Mouse (Mus musculus): Measurements from ENCODE around the gene Arf1. TPM values are rescaled to one million over a fixed set of nuclear protein-coding genes. Genes with fewer than 3 reads are reported as not detected.

The Arf1 gene
- total RNA-seq (2012; rRNA removed) (541 and 555 TPM in 2 replicates), polyA plus RNA-seq (2012; ENCODE audit: insufficient read depth in 1 of 2, insufficient read length in 2 of 2, low read depth in 1 of 2, low replicate concordance in 2 of 2, missing spikeins in 1 of 2) (100 to 1,000 TPM in 1 of 2 experiments, not detected in 1; 617 TPM)

DNA sequence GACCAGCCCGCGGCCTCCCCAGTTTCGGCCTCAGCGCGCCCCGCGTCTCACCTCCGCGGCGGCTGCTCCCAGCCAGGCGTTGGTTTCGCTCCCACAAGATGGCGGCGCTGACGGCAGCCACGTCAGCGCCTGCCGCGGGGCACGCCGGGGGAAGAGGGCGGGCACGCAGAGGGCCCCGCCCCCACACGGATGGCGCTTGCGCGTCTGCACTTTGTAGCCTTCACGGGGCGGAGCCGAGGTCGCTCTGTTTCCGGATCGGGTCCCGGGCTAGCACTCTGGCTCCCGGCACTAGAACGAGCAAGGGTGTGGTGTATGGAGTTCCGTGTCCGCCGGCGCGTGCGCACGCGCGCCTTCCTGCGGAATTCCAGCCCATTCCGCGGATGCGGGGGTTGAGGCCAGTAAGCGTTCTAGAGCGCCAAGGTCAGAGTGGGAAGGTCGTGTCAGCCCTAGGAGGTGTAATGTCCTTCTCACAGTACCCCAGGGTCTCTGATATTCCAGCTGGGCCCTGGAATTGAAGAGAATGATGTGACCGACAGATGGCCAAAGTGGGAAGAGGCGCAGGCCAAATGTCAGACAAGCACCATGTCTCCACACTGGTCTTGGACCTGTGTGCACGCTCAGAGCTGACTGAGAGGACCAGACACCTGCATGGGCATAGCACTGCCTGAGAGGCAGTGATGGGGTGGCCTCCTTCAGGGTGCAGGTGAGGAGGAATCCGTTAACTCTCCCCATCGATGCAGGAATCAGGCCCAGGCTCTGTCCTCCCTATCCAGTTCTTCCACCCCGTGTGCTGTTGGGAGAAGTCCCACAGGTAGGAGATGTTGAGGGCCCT, at the start of gene Arf1:
Gene Arf1 (minus strand): TSS at position 149 of the 832 bp plus-strand sequence.
- Histone ChIP-seq H3K4me1 (ENCODE audit: control insufficient read depth in 1 of 2, insufficient read depth in 2 of 2, low read length in 2 of 2) (peaks cover 24 to 38% of the 10 kb centered on the region in 2 experiments), H3K4me3 (ENCODE audit: control insufficient read depth in 1 of 2, insufficient read depth in 1 of 2, low read depth in 2 of 2, low read length in 2 of 2) (peak within 1 kb of the TSS; percentile 88 to 95), H3K36me3 (ENCODE audit: control insufficient read depth in 1 of 2, insufficient read depth in 2 of 2, low read length in 2 of 2) (peaks cover 7 to 49% of the 10 kb centered on the region in 2 experiments; a peak in 3 of 4 replicates), H3K9ac (ENCODE audit: control insufficient read depth, low read depth, low read length, poor library complexity, severe bottlenecking) (peak within 1 kb of the TSS; percentile 93), H3K79me2 (ENCODE audit: control insufficient read depth, insufficient read depth, low read length, poor library complexity) (peaks cover 50% of the 10 kb centered on the region), H3K9me3 (replicated peaks; ENCODE audit: insufficient read depth, low read length) (no peaks in the 10 kb centered on the region), H3K27me3 (ENCODE audit: control insufficient read depth in 1 of 2, insufficient read depth in 2 of 2, low read length in 2 of 2) (no peaks in the 10 kb centered on the region), H3K27ac (ENCODE audit: control insufficient read depth, low read depth, low read length) (peak within 1 kb of the TSS; percentile 70)
- peak; percentile 99 for DNase-seq (ENCODE audit: low read depth, low spot score)
- TF ChIP-seq NELFE (IDR thresholded peaks at IDR 0.05; ENCODE audit: low read depth, low read length): peak; percentile 97
- TF ChIP-seq RCOR1 (IDR thresholded peaks at IDR 0.05; ENCODE audit: low read depth, low read length): peak; percentile 40; the same call in 1 of the 2 replicates
- TF ChIP-seq POLR2A (IDR thresholded peaks at IDR 0.05; ENCODE audit: control insufficient read depth in 1 of 2, insufficient read depth in 1 of 2, low read depth in 1 of 2, low read length in 2 of 2, poor library complexity in 1 of 2): peak; percentile 94 to 97; a peak in 3 of 4 replicates
- TF ChIP-seq GATA1 (IDR thresholded peaks at IDR 0.05; ENCODE audit: low read depth, low read length): no peak
- peak; percentile 14; the same call in 1 of the 2 replicates for TF ChIP-seq MAZ (IDR thresholded peaks at IDR 0.05; ENCODE audit: low read depth, low read length)
- no peak for TF ChIP-seq UBTF (IDR thresholded peaks at IDR 0.05; ENCODE audit: borderline replicate concordance, insufficient read depth, low read depth, low read length)
- TF ChIP-seq TBP (IDR thresholded peaks at IDR 0.05; ENCODE audit: low read depth, low read length): peak; percentile 86
- TF ChIP-seq JUND (IDR thresholded peaks at IDR 0.05; ENCODE audit: low read depth, low read length): no peak
- peak; percentile 94 for TF ChIP-seq ZMIZ1 (IDR thresholded peaks at IDR 0.05; ENCODE audit: low read depth, low read length)
- TF ChIP-seq EP300 (IDR thresholded peaks at IDR 0.05; ENCODE audit: low read depth in 1 of 2, low read length in 2 of 2): peak in 1 of 2 experiments; percentile 51; a peak in 2 of 4 replicates
- TF ChIP-seq GABPA (IDR thresholded peaks at IDR 0.05; ENCODE audit: low read depth, low read length): no peak
- TF ChIP-seq ZC3H11A (IDR thresholded peaks at IDR 0.05; ENCODE audit: low read depth, low read length): peak; percentile 8; the same call in 1 of the 2 replicates
- TF ChIP-seq POLR2AphosphoS5 (IDR thresholded peaks at IDR 0.05; ENCODE audit: borderline replicate concordance, low read depth, low read length): no peak
- no peak for TF ChIP-seq USF2 (IDR thresholded peaks at IDR 0.05; ENCODE audit: borderline replicate concordance in 1 of 2, insufficient read depth in 1 of 2, low read depth in 1 of 2, low read length in 2 of 2)
- peak; percentile 67 for TF ChIP-seq ETS1 (IDR thresholded peaks at IDR 0.05; ENCODE audit: low read depth, low read length)
- TF ChIP-seq BHLHE40 (IDR thresholded peaks at IDR 0.05; ENCODE audit: borderline replicate concordance, low read depth, low read length): no peak; the same call in 1 of the 2 replicates
- peak; percentile 83 for TF ChIP-seq MAX (IDR thresholded peaks at IDR 0.05; ENCODE audit: low read length)
- TF ChIP-seq MEF2A (IDR thresholded peaks at IDR 0.05; ENCODE audit: extremely low read depth, insufficient replicate concordance, low read depth, low read length, poor library complexity, severe bottlenecking): peak; percentile 43; the same call in 1 of the 2 replicates
- TF ChIP-seq KAT2A (conservative IDR thresholded peaks at IDR 0.05; ENCODE audit: low read depth, low read length): peak; percentile 76; the same call in 1 of the 2 replicates
- TF ChIP-seq TCF12 (IDR thresholded peaks at IDR 0.05; ENCODE audit: low read depth, low read length): peak; percentile 84
- TF ChIP-seq E2F4 (IDR thresholded peaks at IDR 0.05; ENCODE audit: borderline replicate concordance, low read depth, low read length): peak; percentile 68; the same call in 1 of the 2 replicates
- TF ChIP-seq ZKSCAN1 (IDR thresholded peaks at IDR 0.05; ENCODE audit: low read depth, low read length): no peak
- TF ChIP-seq TAL1 (IDR thresholded peaks at IDR 0.05; ENCODE audit: low read length): no peak
- peak; percentile 97 for TF ChIP-seq ELF1 (IDR thresholded peaks at IDR 0.05; ENCODE audit: low read depth, low read length)
- TF ChIP-seq CHD1 (IDR thresholded peaks at IDR 0.05; ENCODE audit: low read depth, low read length): peak; percentile 33; the same call in 1 of the 2 replicates
- TF ChIP-seq SIN3A (IDR thresholded peaks at IDR 0.05; ENCODE audit: low read length): peak; percentile 92
- TF ChIP-seq ZNF384 (IDR thresholded peaks at IDR 0.05; ENCODE audit: low read depth, low read length): 0 out of 2 replicates have a peak, but pooled peaks have one; percentile 34
- TF ChIP-seq USF1 (IDR thresholded peaks at IDR 0.05; ENCODE audit: low read depth, low read length): peak; percentile 60
- TF ChIP-seq NRF1 (IDR thresholded peaks at IDR 0.05; ENCODE audit: insufficient read depth, low read depth, low read length, poor library complexity, severe bottlenecking): peak; percentile 98
- TF ChIP-seq POLR2AphosphoS2 (IDR thresholded peaks at IDR 0.05; ENCODE audit: low read length): peak; percentile 96
- 0 out of 2 replicates have a peak, but pooled peaks have one; percentile 7 for TF ChIP-seq MYB (IDR thresholded peaks at IDR 0.05; ENCODE audit: low read depth, low read length)
- TF ChIP-seq SMC3 (IDR thresholded peaks at IDR 0.05; ENCODE audit: low read depth, low read length): no peak
- peak; percentile 95 for TF ChIP-seq HCFC1 (IDR thresholded peaks at IDR 0.05; ENCODE audit: low read depth, low read length)

Measured in MEL (cell line).